Mouse (Mus musculus) forebrain, embryonic 16.5 days (tissue): Measurements from ENCODE around the gene Lypd6. TPM values are rescaled to one million over a fixed set of nuclear protein-coding genes. Genes with fewer than 3 reads are reported as not detected.

Experiments used
- ATAC-seq: fragments of 200-750 bp; cut with Nextera tagmentation; 2 replicates; pipeline ENCODE4 v1.8.0; 2017; ENCODE audit warnings: mild to moderate bottlenecking, moderate library complexity
- H3K27ac ChIP-seq: fragments of 300-500 bp; sonication (generic); 2 replicates; pipeline ENCODE4 v1.5.1; 2014; ENCODE audit warnings: low read length, control low read depth
- H3K27me3 ChIP-seq: fragments of 300-500 bp; sonication (generic); replicated peaks from 2 replicates; pipeline ENCODE4 v1.6.1; 2014; ENCODE audit warnings: low read length; ENCODE audit not compliant: control insufficient read depth, insufficient read depth
- H3K36me3 ChIP-seq: fragments of 300-500 bp; sonication (generic); 2 replicates; pipeline ENCODE4 v1.6.1; 2014; ENCODE audit not compliant: control insufficient read depth, insufficient read depth
- H3K4me1 ChIP-seq: fragments of 300-500 bp; sonication (generic); replicated peaks from 2 replicates; pipeline ENCODE4 v1.6.1; 2014; ENCODE audit warnings: low read length; ENCODE audit not compliant: control insufficient read depth, insufficient read depth
- H3K4me2 ChIP-seq: fragments of 300-500 bp; sonication (generic); 2 replicates; pipeline ENCODE4 v1.6.1; 2014; ENCODE audit warnings: mild to moderate bottlenecking, low read length, control low read depth
- H3K4me3 ChIP-seq: fragments of 300-500 bp; sonication (generic); replicated peaks from 2 replicates; pipeline ENCODE4 v1.5.1; 2014; ENCODE audit warnings: mild to moderate bottlenecking, low read length, control low read depth
- H3K9ac ChIP-seq: fragments of 300-500 bp; sonication (generic); replicated peaks from 2 replicates; pipeline ENCODE4 v1.6.1; 2014; ENCODE audit warnings: low read depth, low read length, control low read depth
- H3K9me3 ChIP-seq: fragments of 300-500 bp; sonication (generic); 2 replicates; pipeline ENCODE4 v1.6.1; 2016; ENCODE audit warnings: low read length; ENCODE audit not compliant: control insufficient read depth
- WGBS: fragments of 180-500 bp; shearing (Covaris S2); extraction: QIAGEN DNeasy Blood & Tissue Kit; methylation state at CpG from one replicate; pipeline ENCODE4 v1.1.7; 2014; 5-methylcytosine and 5-hydroxymethylcytosine counted together
- polyA plus RNA-seq: library from polyadenylated mRNA; unstranded; fragments of >200 nt; fragmentation: Nextera tagmentation; extraction: Ambion mirVana; gene quantifications from 2 replicates; pipeline ENCODE4 v1.2.1, GENCODE M21; 2015

Gene Lypd6
- polyA plus RNA-seq, 1 experiment from 2014 or later: 14.3 TPM

GRCm38 (mm10) chr2:50225019-50225418 is 158.8 kb downstream of the Lypd6 start:
- Histone ChIP-seq H3K4me1 (no peaks in the 10 kb centered on the region), H3K27ac (no peak overlapping the region), H3K4me3 (no peak overlapping the region), H3K36me3 (no peaks in the 10 kb centered on the region), H3K4me2 (no peak overlapping the region), H3K9ac (no peak overlapping the region), H3K9me3 (no peaks in the 10 kb centered on the region), H3K27me3 (no peaks in the 10 kb centered on the region)
- 95% methylated on average over 4 of the region's 4 CpGs for WGBS
- no peak for ATAC-seq

DNA sequence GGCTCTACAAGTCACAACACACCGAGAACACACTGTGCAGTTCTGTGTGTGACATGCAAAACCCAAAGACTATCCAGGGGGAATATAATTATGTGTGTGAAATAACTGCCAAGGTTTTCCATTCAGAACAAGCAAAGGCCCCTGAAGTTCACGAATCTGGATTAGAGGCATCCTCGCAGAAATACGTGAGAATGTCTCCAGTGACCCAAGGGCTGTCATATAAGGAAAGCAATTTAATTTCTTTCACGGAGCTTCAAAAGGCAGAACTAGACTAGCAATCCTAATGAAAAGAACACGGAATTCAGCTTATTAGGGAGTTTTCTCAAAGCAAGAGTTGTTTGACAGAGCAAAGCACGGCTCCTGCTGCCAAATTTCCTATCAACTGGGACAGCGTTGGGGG is 167.3 kb downstream of the Lypd6 start:
- WGBS: 24% methylated on average over 8 of the region's 8 CpGs
- Histone ChIP-seq H3K4me2 (no peak overlapping the region), H3K4me3 (no peak overlapping the region), H3K27ac (no peak overlapping the region), H3K9ac (no peak overlapping the region), H3K4me1 (peaks cover 3% of the 10 kb centered on the region; the same call in 1 of the 2 replicates), H3K36me3 (no peaks in the 10 kb centered on the region), H3K27me3 (no peaks in the 10 kb centered on the region), H3K9me3 (no peaks in the 10 kb centered on the region)
- no peak for ATAC-seq

Other genes starting within 250 kb of the Lypd6 start
- 150 and 156 TPM in 2 replicates for gene Mmadhc, start 230.4 kb downstream of the Lypd6 start, polyA plus RNA-seq